Mouse (Mus musculus) midbrain, embryonic 11.5 days (tissue): ENCODE measurements at regions not wholly inside any gene's neighbourhood (a gene's known extent, or its start where the extent isn't known, plus 50 kb on each side); places are given as distances from the start of the nearest gene placed in this dataset.
A peak's percentile ranks its signal among the peaks of the same experiment; 100 is the strongest.

ENCODE experiments used
- ATAC-seq: fragments of 200-750 bp; cut with Nextera tagmentation; 2 replicates; pipeline ENCODE4 v1.8.0; 2017; ENCODE audit warnings: moderate TSS enrichment, moderate library complexity; ENCODE audit not compliant: low FRiP score
- DNase-seq: peaks from one replicate; pipeline ENCODE4 v3.0.0; 2015; ENCODE audit warnings: low spot score; ENCODE audit errors: missing footprints
- H3K27ac ChIP-seq: fragments of 300-500 bp; sonication (generic); 2 replicates; pipeline ENCODE4 v1.5.1; 2014; ENCODE audit warnings: low read depth, low read length
- H3K27me3 ChIP-seq: fragments of 300-500 bp; sonication (generic); 2 replicates; pipeline ENCODE4 v1.6.1; 2014; ENCODE audit warnings: mild to moderate bottlenecking, low read length, moderate library complexity, mixed read lengths; ENCODE audit not compliant: control insufficient read depth, insufficient read depth
- H3K36me3 ChIP-seq: fragments of 300-500 bp; sonication (generic); 2 replicates; pipeline ENCODE4 v1.6.1; 2014; ENCODE audit warnings: mild to moderate bottlenecking, low read length, moderate library complexity, mixed read lengths; ENCODE audit not compliant: control insufficient read depth, insufficient read depth
- H3K4me1 ChIP-seq: fragments of 300-500 bp; sonication (generic); 2 replicates; pipeline ENCODE4 v1.6.1; 2014; ENCODE audit warnings: low read length; ENCODE audit not compliant: control insufficient read depth, insufficient read depth
- H3K4me2 ChIP-seq: fragments of 300-500 bp; sonication (generic); 2 replicates; pipeline ENCODE4 v1.6.1; 2014; ENCODE audit warnings: mild to moderate bottlenecking, moderate library complexity
- H3K4me3 ChIP-seq: fragments of 300-500 bp; sonication (generic); 2 replicates; pipeline ENCODE4 v1.5.1; 2014; ENCODE audit warnings: low read depth, low read length
- H3K9ac ChIP-seq: fragments of 300-500 bp; sonication (generic); 2 replicates; pipeline ENCODE4 v1.6.1; 2014; ENCODE audit warnings: low read length
- H3K9me3 ChIP-seq: fragments of 300-500 bp; sonication (generic); 2 replicates; pipeline ENCODE4 v1.6.1; 2016; ENCODE audit warnings: low read length; ENCODE audit not compliant: control insufficient read depth
- WGBS: fragments of 180-500 bp; shearing (Covaris S2); extraction: QIAGEN DNeasy Blood & Tissue Kit; methylation state at CpG from one replicate; pipeline ENCODE4 v1.1.7; 2014; 5-methylcytosine and 5-hydroxymethylcytosine counted together

DNA sequence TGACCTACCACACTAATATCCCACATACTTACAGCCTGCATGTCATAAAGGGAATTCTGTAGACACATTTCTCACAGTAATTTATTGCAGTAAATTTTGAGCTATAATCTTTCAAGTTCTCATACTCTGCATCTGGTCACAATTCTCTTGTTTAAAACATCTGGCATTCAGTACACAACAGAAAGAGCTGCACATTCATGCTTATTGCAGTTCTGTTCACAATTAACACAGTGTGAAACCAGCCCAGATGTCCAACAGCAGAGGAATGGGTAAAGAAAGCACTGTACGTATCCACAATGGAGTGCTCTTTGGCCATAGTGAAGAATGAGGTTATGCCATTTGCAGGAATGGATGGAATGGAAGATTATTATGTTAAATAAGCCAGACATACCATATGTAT is 72.5 kb upstream of the S1pr1 start:
- ATAC-seq (no peak), DNase-seq (no peak)
- WGBS = 82% methylated on average over 1 of the region's 1 CpGs

DNA sequence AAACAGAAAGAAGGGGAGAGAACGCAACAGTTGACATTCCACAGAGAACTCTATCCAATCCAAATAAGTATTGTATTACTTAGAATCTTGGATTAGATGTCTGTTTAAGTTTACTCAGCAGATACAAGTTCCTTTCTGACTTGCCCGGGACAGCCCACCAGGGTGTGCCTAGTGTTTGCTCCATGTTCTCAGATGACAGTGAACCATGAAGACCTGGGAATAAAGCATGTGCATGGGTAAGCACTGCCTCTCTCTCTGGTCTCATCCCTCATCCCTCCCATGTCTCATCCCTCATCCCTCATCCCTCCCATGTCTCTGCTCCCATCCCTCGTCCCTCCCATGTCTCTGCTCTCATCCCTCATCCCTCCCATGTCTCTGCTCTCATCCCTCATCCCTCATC is 73.7 kb upstream of the S1pr1 start:
- DNase-seq = no peak
- ATAC-seq = no peak
- H3K9me3 ChIP-seq = no peaks in the 10 kb centered on the region
- H3K9ac ChIP-seq = no peak overlapping the region
- H3K4me3 ChIP-seq = no peak overlapping the region
- no peaks in the 10 kb centered on the region for H3K27me3 ChIP-seq
- WGBS = 86% methylated on average over 3 of the region's 3 CpGs
- no peaks in the 10 kb centered on the region for H3K36me3 ChIP-seq
- no peak overlapping the region for H3K4me2 ChIP-seq
- H3K4me1 ChIP-seq = no peaks in the 10 kb centered on the region
- no peak overlapping the region for H3K27ac ChIP-seq

More for the DNA sequence above, 72.5 kb upstream of the S1pr1 start:
- Histone ChIP-seq H3K9me3 (no peaks in the 10 kb centered on the region), H3K9ac (no peak overlapping the region), H3K27ac (no peak overlapping the region), H3K27me3 (no peaks in the 10 kb centered on the region), H3K4me2 (no peak overlapping the region), H3K4me1 (no peaks in the 10 kb centered on the region), H3K4me3 (no peak overlapping the region), H3K36me3 (no peaks in the 10 kb centered on the region)

DNA sequence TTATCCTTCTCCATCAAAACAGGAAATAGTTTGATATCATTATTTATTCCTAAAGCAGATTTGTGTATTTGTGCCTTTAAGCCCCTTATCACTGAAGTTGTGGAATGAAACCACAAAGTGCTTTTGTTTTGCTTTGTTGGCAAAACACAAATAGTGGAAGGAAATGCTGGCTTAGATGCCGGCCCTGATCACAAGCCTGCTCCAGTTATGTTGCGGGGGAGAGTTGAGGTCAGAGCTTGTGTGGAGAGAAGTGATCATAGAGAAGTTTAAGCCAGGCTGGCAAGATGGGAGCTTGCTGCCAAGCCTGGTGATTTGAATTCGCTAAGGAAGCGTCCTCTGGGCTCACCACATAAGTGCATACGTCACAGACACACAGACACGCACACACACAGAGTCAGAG is 74.2 kb upstream of the S1pr1 start:
- 86% methylated on average over 6 of the region's 6 CpGs for WGBS
- no peaks in the 10 kb centered on the region for H3K9me3 ChIP-seq
- H3K4me2 ChIP-seq = no peak overlapping the region
- no peaks in the 10 kb centered on the region for H3K4me1 ChIP-seq
- ATAC-seq = no peak
- no peak overlapping the region for H3K9ac ChIP-seq
- H3K27me3 ChIP-seq = no peaks in the 10 kb centered on the region
- no peak overlapping the region for H3K27ac ChIP-seq
- DNase-seq = no peak
- H3K36me3 ChIP-seq = no peaks in the 10 kb centered on the region
- no peak overlapping the region for H3K4me3 ChIP-seq

DNA sequence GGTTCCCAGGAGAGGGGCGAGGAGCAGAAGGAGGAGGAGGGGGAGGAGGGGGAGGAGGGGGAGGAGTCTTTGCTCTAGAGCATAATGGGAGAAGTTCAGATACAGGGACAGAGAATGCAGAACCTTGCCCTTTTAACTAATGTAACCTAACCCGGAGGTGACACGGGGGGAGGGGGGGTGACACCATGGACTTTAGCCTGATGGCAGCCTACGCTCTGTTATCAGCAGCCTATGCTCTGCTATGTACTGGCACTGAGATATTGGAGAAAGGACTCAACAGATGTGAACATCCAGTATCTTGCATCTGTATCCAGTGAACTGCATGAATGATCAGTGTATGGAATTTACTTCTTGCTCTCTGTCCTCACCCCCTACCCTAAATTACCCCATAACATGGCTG is 77.7 kb upstream of the S1pr1 start:
- 75% methylated on average over 4 of the region's 4 CpGs for WGBS
- Histone ChIP-seq H3K4me3 (no peak overlapping the region), H3K36me3 (no peaks in the 10 kb centered on the region), H3K4me1 (no peaks in the 10 kb centered on the region), H3K9me3 (no peaks in the 10 kb centered on the region), H3K27me3 (no peaks in the 10 kb centered on the region), H3K9ac (no peak overlapping the region), H3K27ac (no peak overlapping the region), H3K4me2 (no peak overlapping the region)
- ATAC-seq (no peak), DNase-seq (no peak)

DNA sequence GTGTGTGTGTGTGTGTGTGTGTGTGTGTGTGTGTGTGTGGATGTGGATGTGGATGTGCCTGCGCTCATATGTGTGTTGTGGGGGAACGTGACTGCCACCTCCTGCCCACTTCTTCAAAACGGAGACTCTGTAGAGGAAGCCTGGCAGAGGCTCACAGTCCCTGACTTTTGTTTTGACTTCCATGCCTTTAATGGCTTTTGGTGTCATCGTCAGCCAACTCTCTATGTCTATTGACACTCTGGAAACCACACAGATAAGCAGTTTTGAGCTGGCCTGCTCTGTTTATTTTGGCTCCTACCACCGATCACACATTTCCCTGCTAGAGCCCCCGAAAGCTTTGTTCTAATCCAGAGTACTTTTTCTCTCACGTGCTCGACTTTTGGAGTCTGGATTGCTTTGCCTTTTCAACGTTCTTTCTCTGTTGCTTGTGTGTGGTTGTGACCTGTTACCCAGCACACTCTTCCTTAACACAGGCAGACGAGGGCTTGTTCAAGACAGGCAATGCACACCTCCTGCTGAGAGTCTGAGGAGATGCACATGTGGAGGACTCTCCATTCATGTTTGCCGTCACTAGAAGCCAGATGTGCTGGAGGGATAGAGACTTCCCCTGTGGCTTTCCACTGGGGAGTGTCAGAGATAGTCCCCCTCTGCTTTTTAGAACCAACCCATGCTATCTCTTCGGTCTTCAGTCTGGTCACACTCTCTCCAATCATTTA is 78.6 kb upstream of the S1pr1 start:
- no peak overlapping the region for H3K27ac ChIP-seq
- DNase-seq = no peak

DNA sequence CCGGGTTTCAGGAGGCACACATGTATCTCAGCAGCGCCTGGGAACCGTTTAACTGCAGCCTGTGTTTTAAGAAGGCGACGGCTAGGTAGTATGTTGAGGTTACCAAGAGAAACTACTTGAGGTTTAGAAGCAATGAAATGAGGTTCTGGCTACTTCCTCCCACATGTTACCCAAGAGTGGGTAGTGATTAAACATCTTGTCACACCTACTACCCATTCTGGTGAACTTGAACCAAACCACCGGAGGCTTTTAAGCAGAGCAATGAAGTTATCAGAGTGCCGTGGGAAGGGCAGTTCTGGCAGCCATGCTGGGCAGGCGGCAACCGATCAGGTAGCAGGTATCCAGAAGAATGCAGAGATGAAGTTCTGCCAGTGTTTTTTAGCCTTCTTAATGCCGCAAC is 84.5 kb upstream of the S1pr1 start:
- Histone ChIP-seq H3K4me2 (no peak overlapping the region), H3K27ac (no peak overlapping the region), H3K4me1 (no peaks in the 10 kb centered on the region), H3K4me3 (no peak overlapping the region), H3K9ac (no peak overlapping the region), H3K27me3 (no peaks in the 10 kb centered on the region), H3K9me3 (no peaks in the 10 kb centered on the region), H3K36me3 (no peaks in the 10 kb centered on the region)
- 89% methylated on average over 10 of the region's 10 CpGs for WGBS
- DNase-seq = no peak
- ATAC-seq = no peak

More for the DNA sequence above, 78.6 kb upstream of the S1pr1 start:
- Histone ChIP-seq H3K9me3 (no peaks in the 10 kb centered on the region), H3K9ac (no peak overlapping the region), H3K4me2 (no peak overlapping the region), H3K4me3 (no peak overlapping the region), H3K27me3 (no peaks in the 10 kb centered on the region), H3K36me3 (no peaks in the 10 kb centered on the region), H3K4me1 (no peaks in the 10 kb centered on the region)
- 0 out of 2 replicates have a peak, but pooled peaks have one; percentile 46 for ATAC-seq
- WGBS = 65% methylated on average over 12 of the region's 12 CpGs

DNA sequence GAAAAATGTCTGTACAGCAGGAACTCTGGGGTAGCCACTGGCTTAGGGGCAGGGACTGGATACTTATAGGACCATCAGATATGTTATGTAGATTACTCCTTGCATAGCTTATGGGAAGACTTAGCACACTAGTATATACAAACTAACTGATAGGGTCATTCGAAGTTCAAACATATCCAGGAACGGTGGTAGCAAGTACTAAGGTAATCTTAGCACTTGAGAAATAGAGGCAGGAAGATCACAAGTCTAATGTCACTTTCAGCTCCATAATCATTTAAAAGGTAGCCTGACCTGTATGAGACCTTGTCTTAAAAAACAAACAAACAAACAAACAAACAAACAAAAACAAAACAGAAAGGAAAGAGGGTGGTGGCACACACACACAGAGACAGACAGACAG is 85.1 kb upstream of the S1pr1 start:
- WGBS = 83% methylated on average over 2 of the region's 2 CpGs
- ATAC-seq (no peak), DNase-seq (no peak)
- Histone ChIP-seq H3K36me3 (no peaks in the 10 kb centered on the region), H3K27ac (no peak overlapping the region), H3K9ac (no peak overlapping the region), H3K4me1 (no peaks in the 10 kb centered on the region), H3K4me3 (no peak overlapping the region), H3K27me3 (no peaks in the 10 kb centered on the region), H3K9me3 (no peaks in the 10 kb centered on the region), H3K4me2 (no peak overlapping the region)

DNA sequence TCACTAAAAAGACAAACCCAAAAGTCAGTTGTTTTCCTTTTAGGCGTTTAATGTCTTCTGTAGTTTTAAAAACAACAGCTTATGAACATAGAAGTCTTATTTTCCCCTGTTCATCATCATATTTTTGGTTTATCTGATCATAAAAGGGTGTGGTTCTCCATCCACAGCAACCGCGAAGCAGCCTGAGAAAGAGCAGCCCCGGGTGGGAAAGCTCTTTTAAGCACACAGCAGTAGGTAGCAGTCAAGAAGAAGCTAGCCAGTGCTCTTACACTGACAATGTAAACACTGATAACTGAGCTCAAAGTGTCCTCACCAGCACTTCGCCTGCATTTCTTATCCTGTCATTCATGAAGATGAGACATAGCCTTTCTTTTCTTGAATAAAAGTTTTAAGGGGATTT is 86.0 kb upstream of the S1pr1 start:
- Histone ChIP-seq H3K4me2 (no peak overlapping the region), H3K27me3 (no peaks in the 10 kb centered on the region), H3K4me1 (no peaks in the 10 kb centered on the region), H3K9ac (no peak overlapping the region), H3K36me3 (no peaks in the 10 kb centered on the region), H3K9me3 (no peaks in the 10 kb centered on the region), H3K4me3 (no peak overlapping the region), H3K27ac (no peak overlapping the region)
- no peak for DNase-seq
- WGBS = 46% methylated on average over 5 of the region's 5 CpGs
- ATAC-seq = no peak

DNA sequence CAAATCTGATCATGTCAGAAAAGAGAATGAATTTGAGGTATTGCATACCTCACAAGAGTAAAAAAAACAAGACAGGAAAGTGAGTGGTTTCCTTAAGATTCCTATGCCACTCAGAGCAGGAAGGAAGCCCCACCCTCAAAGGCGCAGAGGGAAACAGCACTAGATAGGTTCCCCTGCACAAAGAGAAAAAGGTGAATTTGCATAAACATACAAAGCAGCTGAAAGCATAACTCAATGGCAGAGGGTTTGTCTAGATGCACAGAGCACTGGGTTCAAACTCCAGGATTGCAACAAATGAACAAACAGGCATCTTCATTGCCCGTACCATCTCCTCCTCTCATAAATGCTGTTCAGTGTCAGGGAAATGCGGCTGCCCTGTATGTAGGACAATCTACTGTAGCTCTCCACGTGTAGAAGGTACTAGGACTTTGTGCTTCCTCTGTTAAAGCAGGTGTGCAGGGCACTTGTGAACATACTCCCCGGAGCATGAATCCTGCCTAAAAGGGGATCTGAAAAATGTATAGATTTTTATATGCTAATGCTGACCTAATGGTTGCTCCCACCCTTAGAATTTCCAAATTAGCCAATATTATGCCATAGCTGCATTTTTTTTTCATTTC is 85.9 kb upstream of the Dph5 start:
- 82% methylated on average over 5 of the region's 5 CpGs for WGBS
- H3K9ac ChIP-seq = no peak overlapping the region
- H3K4me2 ChIP-seq = no peak overlapping the region
- no peaks in the 10 kb centered on the region for H3K4me1 ChIP-seq
- no peaks in the 10 kb centered on the region for H3K36me3 ChIP-seq
- no peak for ATAC-seq
- no peak overlapping the region for H3K4me3 ChIP-seq
- no peak for DNase-seq
- H3K27me3 ChIP-seq = no peaks in the 10 kb centered on the region
- no peak overlapping the region for H3K27ac ChIP-seq
- H3K9me3 ChIP-seq = no peaks in the 10 kb centered on the region
